Mouse (Mus musculus): Measurements from ENCODE around the gene Nab1. TPM values are rescaled to one million over a fixed set of nuclear protein-coding genes. Genes with fewer than 3 reads are reported as not detected.

Gene Nab1
- polyA plus RNA-seq, 1 experiment from 2014 or later = 6.1 TPM

DNA sequence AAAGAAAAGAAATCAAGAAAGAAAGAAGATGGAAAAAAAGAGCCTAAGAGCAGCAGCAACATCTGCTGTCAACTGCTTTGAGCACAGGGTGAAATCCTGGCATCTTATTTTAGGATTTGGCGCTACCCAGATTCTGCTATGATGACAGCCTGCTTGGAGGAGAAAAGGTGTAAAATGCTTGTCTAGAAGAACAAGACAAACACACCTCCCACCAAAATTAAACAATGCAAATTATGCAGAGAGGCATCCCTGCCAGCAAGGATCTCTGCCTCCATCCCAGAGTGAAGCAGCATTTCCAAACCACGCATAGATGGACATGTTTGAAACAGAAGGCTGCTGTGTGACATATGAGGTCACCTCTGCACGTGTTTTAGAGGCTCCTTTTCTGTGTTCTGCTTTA lies 35.2 kb downstream of the Nab1 start:
- Histone ChIP-seq H3K36me3 (ENCODE audit: control insufficient read depth, insufficient read depth, low read length) (no peaks in the 10 kb centered on the region), H3K27me3 (replicated peaks; ENCODE audit: control insufficient read depth, insufficient read depth, low read length) (no peaks in the 10 kb centered on the region), H3K4me1 (ENCODE audit: control insufficient read depth, insufficient read depth, low read length) (no peaks in the 10 kb centered on the region), H3K9me3 (replicated peaks; ENCODE audit: control insufficient read depth, low read length) (no peaks in the 10 kb centered on the region), H3K4me2 (ENCODE audit: low read length) (no peak overlapping the region), H3K4me3 (ENCODE audit: low read depth, low read length) (no peak overlapping the region), H3K9ac (ENCODE audit: low read length) (no peak overlapping the region), H3K27ac (ENCODE audit: low read depth, low read length) (no peak overlapping the region)
- DNase-seq (ENCODE audit: low spot score) (peak; percentile 44), ATAC-seq (no peak; the same call in 1 of the 2 replicates)
- WGBS = 63% methylated on average over 3 of the region's 3 CpGs

DNA sequence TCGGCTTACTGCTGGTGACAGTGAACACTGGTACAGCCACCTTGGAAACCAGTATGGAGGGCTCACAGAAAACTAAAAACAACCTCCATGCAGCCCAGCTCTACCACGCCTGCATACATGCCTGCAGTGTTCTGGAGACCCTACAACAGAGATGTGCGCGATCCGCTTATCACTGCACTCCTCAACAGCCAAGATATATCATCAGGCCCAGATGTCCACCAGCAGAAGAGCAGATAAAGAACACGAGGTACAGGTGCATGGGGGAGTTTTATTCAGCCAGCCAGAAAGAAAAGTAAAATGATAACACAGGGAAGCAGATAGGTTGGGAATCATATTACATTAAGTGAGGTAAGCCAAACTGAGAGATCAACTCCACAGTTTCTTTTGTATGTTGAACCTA lies 37.2 kb downstream of the Nab1 start:
- H3K36me3 ChIP-seq (ENCODE audit: control insufficient read depth, insufficient read depth, low read length) = no peaks in the 10 kb centered on the region
- no peaks in the 10 kb centered on the region for H3K27me3 ChIP-seq (replicated peaks; ENCODE audit: control insufficient read depth, insufficient read depth, low read length)
- no peak for ATAC-seq
- WGBS = 82% methylated on average over 6 of the region's 6 CpGs
- no peak for DNase-seq (ENCODE audit: low spot score)
- H3K4me2 ChIP-seq (ENCODE audit: low read length) = no peak overlapping the region
- no peak overlapping the region for H3K9ac ChIP-seq (ENCODE audit: low read length)
- no peaks in the 10 kb centered on the region for H3K4me1 ChIP-seq (ENCODE audit: control insufficient read depth, insufficient read depth, low read length)
- no peak overlapping the region for H3K4me3 ChIP-seq (ENCODE audit: low read depth, low read length)
- H3K27ac ChIP-seq (ENCODE audit: low read depth, low read length) = no peak overlapping the region
- H3K9me3 ChIP-seq (replicated peaks; ENCODE audit: control insufficient read depth, low read length) = no peaks in the 10 kb centered on the region

DNA sequence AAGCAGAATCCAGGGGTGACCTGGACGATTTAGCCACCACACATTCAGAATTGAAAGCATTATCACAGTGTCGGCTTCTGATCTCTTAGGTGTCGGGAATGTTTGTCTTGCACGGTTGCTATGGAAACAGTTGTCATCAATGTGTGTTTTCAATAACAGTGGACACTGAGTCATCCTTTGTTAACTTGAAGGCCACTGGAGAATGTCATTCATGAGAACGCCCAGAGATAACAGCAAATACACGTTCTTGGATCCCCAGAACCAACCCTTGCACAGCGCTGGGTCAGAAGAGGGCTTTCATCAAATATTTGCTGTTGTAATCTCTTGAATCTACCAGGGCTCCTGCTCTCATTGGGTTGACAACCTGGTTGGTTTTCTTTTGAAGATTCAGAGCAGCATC lies 43.9 kb downstream of the Nab1 start:
- Histone ChIP-seq H3K36me3 (ENCODE audit: control insufficient read depth, insufficient read depth, low read length) (no peaks in the 10 kb centered on the region), H3K27me3 (replicated peaks; ENCODE audit: control insufficient read depth, insufficient read depth, low read length) (no peaks in the 10 kb centered on the region), H3K4me1 (ENCODE audit: control insufficient read depth, insufficient read depth, low read length) (no peaks in the 10 kb centered on the region), H3K4me2 (ENCODE audit: low read length) (no peak overlapping the region), H3K27ac (ENCODE audit: low read depth, low read length) (no peak overlapping the region), H3K9me3 (replicated peaks; ENCODE audit: control insufficient read depth, low read length) (no peaks in the 10 kb centered on the region), H3K4me3 (ENCODE audit: low read depth, low read length) (no peak overlapping the region), H3K9ac (ENCODE audit: low read length) (no peak overlapping the region)
- 75% methylated on average over 7 of the region's 7 CpGs for WGBS
- ATAC-seq (no peak), DNase-seq (ENCODE audit: low spot score) (peak; percentile 6)

DNA sequence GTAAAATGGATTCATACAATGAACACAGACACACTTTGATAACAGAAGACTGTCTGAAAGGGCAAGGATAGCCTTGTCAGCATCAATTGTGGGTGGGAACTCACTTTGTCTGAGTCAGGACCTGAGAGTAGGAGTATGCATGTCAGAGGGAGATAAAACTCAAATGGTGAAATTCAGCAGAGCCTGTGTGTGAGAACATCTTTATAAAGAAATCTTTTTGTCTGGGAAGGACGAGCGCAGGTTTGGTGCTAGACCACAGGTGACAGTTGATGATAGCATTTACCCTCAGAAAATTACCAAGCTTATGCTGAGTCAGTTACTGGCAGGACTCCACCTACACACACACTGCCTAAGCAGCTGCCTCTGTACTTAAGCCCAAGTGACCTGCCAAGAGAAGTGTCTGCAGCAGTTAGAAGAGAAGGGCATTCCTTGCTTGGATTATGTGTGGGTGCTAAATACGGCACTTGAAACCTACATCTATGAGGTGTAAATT lies 45.9 kb downstream of the Nab1 start:
- Histone ChIP-seq H3K4me3 (ENCODE audit: low read depth, low read length) (no peak overlapping the region), H3K9ac (ENCODE audit: low read length) (no peak overlapping the region), H3K27ac (ENCODE audit: low read depth, low read length) (no peak overlapping the region), H3K9me3 (replicated peaks; ENCODE audit: control insufficient read depth, low read length) (no peaks in the 10 kb centered on the region), H3K36me3 (ENCODE audit: control insufficient read depth, insufficient read depth, low read length) (no peaks in the 10 kb centered on the region), H3K4me1 (ENCODE audit: control insufficient read depth, insufficient read depth, low read length) (no peaks in the 10 kb centered on the region), H3K27me3 (replicated peaks; ENCODE audit: control insufficient read depth, insufficient read depth, low read length) (no peaks in the 10 kb centered on the region), H3K4me2 (ENCODE audit: low read length) (no peak overlapping the region)
- DNase-seq (ENCODE audit: low spot score) (peak; percentile 3), ATAC-seq (no peak)
- WGBS = 80% methylated on average over 3 of the region's 3 CpGs

DNA sequence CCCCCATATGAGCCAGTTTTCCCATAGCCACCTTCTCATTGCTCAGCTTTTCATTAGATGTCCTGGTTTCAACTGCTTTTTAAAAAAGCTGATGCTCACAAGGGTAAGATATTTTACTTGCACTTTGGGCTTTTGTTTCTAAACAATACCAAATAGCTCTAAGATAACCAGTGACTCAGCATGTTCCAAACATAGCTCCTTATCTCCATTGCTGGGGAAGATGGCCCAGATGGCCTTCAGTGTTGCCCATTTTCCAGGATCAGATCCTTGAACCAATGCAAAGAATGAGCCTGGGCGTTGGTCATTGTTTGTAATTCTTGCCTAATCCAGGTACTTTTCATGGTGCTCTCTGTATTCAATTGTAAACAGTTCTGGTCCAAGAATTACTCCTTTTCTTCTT lies 49.1 kb downstream of the Nab1 start:
- H3K27me3 ChIP-seq (replicated peaks; ENCODE audit: control insufficient read depth, insufficient read depth, low read length) = no peaks in the 10 kb centered on the region
- no peak overlapping the region for H3K27ac ChIP-seq (ENCODE audit: low read depth, low read length)
- no peak overlapping the region for H3K9ac ChIP-seq (ENCODE audit: low read length)
- DNase-seq (ENCODE audit: low spot score) = no peak
- no peaks in the 10 kb centered on the region for H3K4me1 ChIP-seq (ENCODE audit: control insufficient read depth, insufficient read depth, low read length)
- WGBS = 68% methylated on average over 1 of the region's 1 CpGs
- no peak for ATAC-seq
- H3K9me3 ChIP-seq (replicated peaks; ENCODE audit: control insufficient read depth, low read length) = no peaks in the 10 kb centered on the region
- no peaks in the 10 kb centered on the region for H3K36me3 ChIP-seq (ENCODE audit: control insufficient read depth, insufficient read depth, low read length)
- H3K4me3 ChIP-seq (ENCODE audit: low read depth, low read length) = no peak overlapping the region
- no peak overlapping the region for H3K4me2 ChIP-seq (ENCODE audit: low read length)

DNA sequence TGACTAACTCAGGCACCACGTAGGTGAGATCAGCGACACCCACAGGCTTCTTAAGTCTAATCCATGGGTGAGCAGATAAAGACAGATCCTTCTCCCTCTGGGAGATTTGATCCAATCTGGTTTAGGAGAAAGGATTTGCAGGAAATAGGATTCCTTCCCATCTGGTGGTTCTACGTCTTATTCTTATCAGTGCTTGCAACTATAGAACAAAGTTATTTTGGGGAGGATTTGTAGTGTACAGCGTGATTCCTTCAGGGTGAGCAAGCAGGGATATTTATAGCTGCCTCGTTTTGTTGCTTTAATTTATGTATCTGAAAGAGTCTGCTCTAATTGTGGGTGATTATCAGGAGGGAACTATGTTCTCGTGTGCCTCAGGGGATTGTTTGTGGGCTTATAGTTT lies 64.6 kb downstream of the Nab1 start:
- Histone ChIP-seq H3K4me1 (ENCODE audit: control insufficient read depth, insufficient read depth, low read length) (no peaks in the 10 kb centered on the region), H3K27ac (ENCODE audit: low read depth, low read length) (no peak overlapping the region), H3K4me2 (ENCODE audit: low read length) (no peak overlapping the region), H3K9ac (ENCODE audit: low read length) (no peak overlapping the region), H3K27me3 (replicated peaks; ENCODE audit: control insufficient read depth, insufficient read depth, low read length) (no peaks in the 10 kb centered on the region), H3K9me3 (replicated peaks; ENCODE audit: control insufficient read depth, low read length) (no peaks in the 10 kb centered on the region), H3K4me3 (ENCODE audit: low read depth, low read length) (no peak overlapping the region), H3K36me3 (ENCODE audit: control insufficient read depth, insufficient read depth, low read length) (no peaks in the 10 kb centered on the region)
- no peak for ATAC-seq
- DNase-seq (ENCODE audit: low spot score) = no peak
- WGBS = 56% methylated on average over 6 of the region's 6 CpGs

DNA sequence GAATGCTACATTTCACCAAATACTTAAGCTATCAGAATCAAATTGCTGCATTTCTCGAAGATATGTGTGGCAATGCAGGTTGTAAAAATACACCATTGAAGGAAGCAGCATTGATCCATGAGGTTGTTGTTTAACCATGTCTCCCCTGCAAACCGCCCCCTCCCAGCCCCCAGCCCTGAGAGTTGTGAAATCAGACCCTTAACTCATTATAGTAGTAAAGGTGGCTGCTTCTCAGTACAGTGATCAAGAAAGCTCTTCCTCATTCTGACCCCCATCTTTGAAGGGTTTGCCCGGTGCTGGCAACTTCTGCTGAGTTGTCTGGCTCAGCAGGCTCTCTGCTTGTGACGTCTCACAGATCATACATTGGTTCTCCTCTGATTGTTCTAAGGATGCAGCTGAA lies 66.4 kb downstream of the Nab1 start:
- no peak overlapping the region for H3K9ac ChIP-seq (ENCODE audit: low read length)
- no peak overlapping the region for H3K27ac ChIP-seq (ENCODE audit: low read depth, low read length)
- H3K9me3 ChIP-seq (replicated peaks; ENCODE audit: control insufficient read depth, low read length) = no peaks in the 10 kb centered on the region
- no peak for DNase-seq (ENCODE audit: low spot score)
- no peak overlapping the region for H3K4me3 ChIP-seq (ENCODE audit: low read depth, low read length)
- no peaks in the 10 kb centered on the region for H3K27me3 ChIP-seq (replicated peaks; ENCODE audit: control insufficient read depth, insufficient read depth, low read length)
- no peaks in the 10 kb centered on the region for H3K36me3 ChIP-seq (ENCODE audit: control insufficient read depth, insufficient read depth, low read length)
- H3K4me2 ChIP-seq (ENCODE audit: low read length) = no peak overlapping the region
- H3K4me1 ChIP-seq (ENCODE audit: control insufficient read depth, insufficient read depth, low read length) = no peaks in the 10 kb centered on the region
- ATAC-seq = no peak
- WGBS = 82% methylated on average over 4 of the region's 4 CpGs

DNA sequence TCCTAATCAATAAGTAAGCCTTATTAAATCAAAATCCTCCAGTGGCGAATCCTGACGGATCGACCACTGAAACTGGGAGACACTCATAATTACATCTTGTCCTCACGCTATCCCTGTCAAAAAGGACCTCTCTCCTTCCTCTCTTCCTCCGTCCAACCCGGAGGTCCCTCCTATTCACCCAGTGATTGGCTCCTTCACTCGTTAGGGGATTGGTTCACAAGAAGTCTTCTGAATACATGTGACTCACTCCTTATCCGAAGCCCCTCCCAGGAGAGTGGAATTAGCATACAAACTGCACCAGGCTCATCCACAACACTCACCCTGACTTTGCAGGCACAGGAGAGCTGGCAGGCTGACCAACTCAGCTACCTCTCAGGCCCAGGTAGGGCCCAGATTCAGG lies 68.7 kb downstream of the Nab1 start:
- Histone ChIP-seq H3K4me1 (ENCODE audit: control insufficient read depth, insufficient read depth, low read length) (no peaks in the 10 kb centered on the region), H3K9me3 (replicated peaks; ENCODE audit: control insufficient read depth, low read length) (no peaks in the 10 kb centered on the region), H3K27ac (ENCODE audit: low read depth, low read length) (no peak overlapping the region), H3K4me3 (ENCODE audit: low read depth, low read length) (no peak overlapping the region), H3K36me3 (ENCODE audit: control insufficient read depth, insufficient read depth, low read length) (no peaks in the 10 kb centered on the region), H3K9ac (ENCODE audit: low read length) (no peak overlapping the region), H3K27me3 (replicated peaks; ENCODE audit: control insufficient read depth, insufficient read depth, low read length) (no peaks in the 10 kb centered on the region), H3K4me2 (ENCODE audit: low read length) (no peak overlapping the region)
- DNase-seq (ENCODE audit: low spot score) (no peak), ATAC-seq (no peak)
- WGBS = 76% methylated on average over 8 of the region's 8 CpGs

DNA sequence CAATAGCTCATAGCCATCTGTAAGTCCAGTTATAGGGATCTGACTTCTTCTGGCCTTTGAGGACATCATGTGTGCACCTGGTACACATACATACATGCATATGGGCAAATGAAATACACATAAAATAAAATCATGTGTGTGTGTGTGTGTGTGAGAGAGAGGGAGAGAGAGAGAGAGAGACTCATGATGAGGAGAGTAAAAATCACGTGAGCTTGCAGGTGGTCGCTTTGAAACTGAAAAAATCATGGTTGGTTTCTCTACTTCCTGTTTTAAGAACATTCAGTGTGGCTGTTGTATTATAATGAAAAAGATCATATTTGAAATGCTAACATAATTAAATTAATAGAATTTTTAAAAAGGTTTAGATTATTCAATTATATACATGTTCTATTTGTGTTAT lies 69.9 kb downstream of the Nab1 start:
- H3K9ac ChIP-seq (ENCODE audit: low read length) = no peak overlapping the region
- H3K27ac ChIP-seq (ENCODE audit: low read depth, low read length) = no peak overlapping the region
- no peak overlapping the region for H3K4me2 ChIP-seq (ENCODE audit: low read length)
- 96% methylated on average over 2 of the region's 2 CpGs for WGBS
- no peak for DNase-seq (ENCODE audit: low spot score)
- H3K4me1 ChIP-seq (ENCODE audit: control insufficient read depth, insufficient read depth, low read length) = no peaks in the 10 kb centered on the region
- no peaks in the 10 kb centered on the region for H3K36me3 ChIP-seq (ENCODE audit: control insufficient read depth, insufficient read depth, low read length)
- no peak for ATAC-seq
- no peaks in the 10 kb centered on the region for H3K9me3 ChIP-seq (replicated peaks; ENCODE audit: control insufficient read depth, low read length)
- no peaks in the 10 kb centered on the region for H3K27me3 ChIP-seq (replicated peaks; ENCODE audit: control insufficient read depth, insufficient read depth, low read length)
- no peak overlapping the region for H3K4me3 ChIP-seq (ENCODE audit: low read depth, low read length)

All from forebrain, embryonic 14.5 days (tissue).